Mouse (Mus musculus) intestine, postnatal 0 days (tissue): Measurements from ENCODE around the gene Kctd11. TPM values are rescaled to one million over a fixed set of nuclear protein-coding genes. Genes with fewer than 3 reads are reported as not detected.

Experiments used
- ATAC-seq: fragments of 200-750 bp; cut with Nextera tagmentation; 2 replicates; pipeline ENCODE4 v1.8.0; 2017; ENCODE audit warnings: mild to moderate bottlenecking, moderate TSS enrichment, moderate library complexity
- H3K27ac ChIP-seq: fragments of 300-500 bp; sonication (generic); 2 replicates; pipeline ENCODE4 v1.5.1; 2014; ENCODE audit warnings: mild to moderate bottlenecking, low read depth, low read length, moderate library complexity
- H3K27me3 ChIP-seq: fragments of 300-500 bp; sonication (generic); replicated peaks from 2 replicates; pipeline ENCODE4 v1.6.1; 2014; ENCODE audit warnings: low read length, mixed read lengths; ENCODE audit not compliant: control insufficient read depth, insufficient read depth
- H3K36me3 ChIP-seq: fragments of 300-500 bp; sonication (generic); 2 replicates; pipeline ENCODE4 v1.6.1; 2014; ENCODE audit warnings: mild to moderate bottlenecking, moderate library complexity; ENCODE audit not compliant: control insufficient read depth, insufficient read depth
- H3K4me1 ChIP-seq: fragments of 300-500 bp; sonication (generic); replicated peaks from 2 replicates; pipeline ENCODE4 v1.6.1; 2014; ENCODE audit warnings: antibody characterized with exemption, low read length, mixed read lengths; ENCODE audit not compliant: control insufficient read depth, insufficient read depth
- H3K4me2 ChIP-seq: fragments of 300-500 bp; sonication (generic); replicated peaks from 2 replicates; pipeline ENCODE4 v1.6.1; 2014; ENCODE audit warnings: low read depth, mild to moderate bottlenecking, moderate library complexity
- H3K4me3 ChIP-seq: fragments of 300-500 bp; sonication (generic); 2 replicates; pipeline ENCODE4 v1.5.1; 2014; ENCODE audit warnings: low read depth, low read length
- H3K9ac ChIP-seq: fragments of 300-500 bp; sonication (generic); 2 replicates; pipeline ENCODE4 v1.6.1; 2014; ENCODE audit warnings: mild to moderate bottlenecking, low read depth, low read length
- H3K9me3 ChIP-seq: fragments of 300-500 bp; sonication (generic); 2 replicates; pipeline ENCODE4 v1.6.1; 2016; ENCODE audit warnings: mixed run types; ENCODE audit not compliant: control insufficient read depth
- CTCF ChIP-seq: sonication (generic); IDR thresholded peaks from 2 replicates; pipeline ENCODE4 v1.5.1; 2016; ENCODE audit warnings: low read depth, mild to moderate bottlenecking, control low read depth, antibody characterized with exemption, moderate library complexity
- whole genome bisulfite sequencing: fragments of 180-500 bp; shearing (Covaris S2); extraction: QIAGEN DNeasy Blood & Tissue Kit; methylation state at CpG from one replicate; pipeline ENCODE4 v1.1.7; 2014; 5-methylcytosine and 5-hydroxymethylcytosine counted together
- polyA plus RNA-seq: library from polyadenylated mRNA; unstranded; fragments of >200 nt; fragmentation: Nextera tagmentation; extraction: Ambion mirVana; gene quantifications from 2 replicates; pipeline ENCODE4 v1.2.1, GENCODE M21; 2015

Gene Kctd11
- polyA plus RNA-seq, 1 experiment from 2014 or later = 4.0 TPM

DNA sequence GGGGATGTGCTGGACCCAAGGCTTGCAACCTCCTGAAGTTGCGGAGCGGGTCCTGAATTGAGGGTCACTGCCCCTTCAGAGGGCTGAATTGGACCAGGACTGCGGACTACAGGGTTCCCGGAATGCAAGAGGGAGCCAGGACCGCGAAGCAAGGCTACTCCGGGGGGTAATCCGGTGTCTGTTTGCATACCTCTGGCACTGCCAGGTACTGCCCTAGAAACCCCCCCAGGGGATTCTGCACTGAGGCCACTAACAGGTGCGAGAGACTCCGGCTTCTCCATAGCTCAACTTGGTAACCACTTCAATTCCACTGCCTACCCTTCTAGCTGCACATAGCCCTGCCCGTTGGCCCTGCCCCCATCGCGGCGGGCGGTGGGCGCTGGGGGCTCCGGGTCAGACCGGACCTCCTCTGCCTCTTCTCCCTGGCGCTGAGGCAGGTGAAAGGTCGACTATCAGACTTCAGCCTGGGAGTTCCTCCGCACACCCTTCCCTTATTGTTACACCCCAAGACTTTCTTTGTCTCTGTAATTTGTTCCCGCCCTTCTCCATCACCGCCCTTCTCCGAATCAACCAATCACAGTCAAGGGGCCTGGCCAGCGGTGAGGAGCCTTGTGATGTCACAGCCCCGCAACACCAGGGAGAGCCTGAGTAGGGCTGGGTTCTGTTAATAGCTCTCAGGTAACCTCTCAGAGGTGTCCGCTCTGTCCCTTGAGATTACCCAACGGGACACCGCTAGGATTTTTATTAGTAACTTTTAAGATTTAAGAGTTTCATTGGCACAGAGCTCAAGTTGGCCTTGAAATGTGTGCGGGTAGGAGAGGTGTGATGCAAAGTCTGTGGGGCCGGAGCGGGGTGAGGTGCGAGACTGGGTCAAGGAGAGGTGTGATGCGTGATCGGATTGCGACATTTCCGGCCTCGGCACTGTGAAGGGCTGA lies 19.5 kb upstream of the Kctd11 start, which contains the start of the genes 2810408A11Rik and Neurl4:
TSS of gene 2810408A11Rik (minus strand) at position 517 of the 935 bp plus-strand sequence.
TSS of gene Neurl4 (plus strand) at position 602 of the 935 bp plus-strand sequence.
- peak within 1 kb of the TSS; percentile 89 for H3K27ac ChIP-seq
- under 1% methylated on average over 38 of the region's 38 CpGs for WGBS
- no peak for TF ChIP-seq CTCF

DNA sequence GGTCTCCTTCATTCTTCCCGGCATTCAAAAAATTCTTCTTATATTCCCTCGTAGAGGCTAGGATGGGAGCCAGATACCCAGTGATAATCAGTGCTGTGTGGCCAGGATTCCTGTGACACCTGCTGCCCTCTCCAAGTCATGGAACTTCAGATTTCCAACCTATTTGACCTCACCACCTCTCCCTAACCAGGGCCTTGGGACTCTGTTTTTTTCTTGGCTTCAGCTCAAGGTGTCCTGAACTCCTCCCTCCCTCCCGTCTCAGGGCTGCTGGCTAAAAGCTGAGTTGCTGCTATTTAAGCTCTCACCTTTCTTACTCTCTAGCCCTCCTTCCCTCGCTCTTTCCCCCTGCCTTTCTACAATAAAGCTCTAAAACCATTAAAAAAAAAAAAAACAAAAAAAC lies 18.7 kb upstream of the Kctd11 start:
- Histone ChIP-seq H3K4me1 (no peaks in the 10 kb centered on the region), H3K27me3 (no peaks in the 10 kb centered on the region), H3K27ac (no peak overlapping the region), H3K9ac (no peak overlapping the region), H3K4me3 (peak overlapping the region; percentile 75), H3K4me2 (peak overlapping the region; percentile 98), H3K36me3 (peaks cover 13% of the 10 kb centered on the region), H3K9me3 (no peaks in the 10 kb centered on the region)
- WGBS = 27% methylated on average over 4 of the region's 4 CpGs
- no peak for ATAC-seq
- no peak for TF ChIP-seq CTCF

More for the DNA sequence above, 19.5 kb upstream of the Kctd11 start, which contains the start of the genes 2810408A11Rik and Neurl4:
- Histone ChIP-seq H3K4me3 (peak within 1 kb of the TSS; percentile 75), H3K36me3 (peaks cover 19% of the 10 kb centered on the region), H3K4me2 (peak within 1 kb of the TSS; percentile 98), H3K4me1 (no peaks in the 10 kb centered on the region), H3K27me3 (no peaks in the 10 kb centered on the region), H3K9me3 (no peaks in the 10 kb centered on the region), H3K9ac (peak within 1 kb of the TSS; percentile 65)
- peak; percentile 93 for ATAC-seq

DNA sequence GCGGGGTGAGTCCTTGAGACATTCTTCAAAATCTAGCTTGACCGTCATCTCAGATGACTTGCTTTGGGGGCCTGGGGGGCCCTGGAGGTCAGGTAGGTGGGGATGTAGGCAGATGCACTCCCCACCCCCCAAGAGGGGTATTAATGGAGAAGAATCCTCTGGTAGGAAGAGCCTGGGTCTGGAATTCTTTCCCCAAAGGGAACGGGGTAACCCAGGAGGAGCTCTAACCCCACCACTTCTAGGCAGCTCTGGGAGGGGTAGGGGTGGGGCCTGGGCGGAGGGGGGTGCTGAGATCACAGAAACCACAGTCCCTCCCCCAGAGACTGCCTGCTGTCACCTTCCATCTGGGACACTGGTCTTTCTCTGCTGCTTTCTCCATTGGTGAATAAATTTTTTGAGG lies 14.1 kb upstream of the Kctd11 start, which contains the start of gene Acap1:
TSS of gene Acap1 (minus strand) at position 249 of the 400 bp plus-strand sequence.
- Histone ChIP-seq H3K27ac (no peak within 1 kb of the TSS), H3K9me3 (no peaks in the 10 kb centered on the region), H3K4me1 (no peaks in the 10 kb centered on the region), H3K4me3 (no peak within 1 kb of the TSS), H3K27me3 (no peaks in the 10 kb centered on the region), H3K36me3 (no peaks in the 10 kb centered on the region), H3K4me2 (no peak within 1 kb of the TSS), H3K9ac (no peak within 1 kb of the TSS)
- 70% methylated on average over 4 of the region's 4 CpGs for WGBS
- ATAC-seq = no peak
- TF ChIP-seq CTCF = no peak

DNA sequence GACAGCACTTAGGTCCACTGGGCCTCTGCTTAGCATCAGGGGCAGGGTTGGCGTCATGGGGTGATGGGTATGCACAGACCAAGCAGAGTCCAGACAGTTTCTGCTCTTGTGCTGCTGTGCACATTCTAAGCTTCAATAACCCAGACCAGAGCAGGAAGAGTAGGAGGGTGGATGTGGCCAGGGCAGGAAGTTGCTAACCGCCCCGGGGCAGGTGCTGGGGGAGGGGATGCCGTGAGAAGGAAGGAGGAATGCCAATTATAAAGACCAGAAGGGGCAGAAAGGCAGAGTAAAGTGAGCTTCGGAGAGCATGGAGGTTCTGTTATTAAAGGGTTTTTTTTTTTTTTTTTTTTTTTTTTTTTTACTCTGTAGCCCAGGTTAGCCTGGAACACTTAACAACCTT lies 13.5 kb upstream of the Kctd11 start:
- WGBS = 72% methylated on average over 5 of the region's 5 CpGs
- Histone ChIP-seq H3K9me3 (no peaks in the 10 kb centered on the region), H3K27ac (no peak overlapping the region), H3K4me1 (no peaks in the 10 kb centered on the region), H3K4me3 (no peak overlapping the region), H3K9ac (no peak overlapping the region), H3K27me3 (no peaks in the 10 kb centered on the region), H3K36me3 (no peaks in the 10 kb centered on the region), H3K4me2 (no peak overlapping the region)
- no peak for ATAC-seq
- TF ChIP-seq CTCF = no peak

DNA sequence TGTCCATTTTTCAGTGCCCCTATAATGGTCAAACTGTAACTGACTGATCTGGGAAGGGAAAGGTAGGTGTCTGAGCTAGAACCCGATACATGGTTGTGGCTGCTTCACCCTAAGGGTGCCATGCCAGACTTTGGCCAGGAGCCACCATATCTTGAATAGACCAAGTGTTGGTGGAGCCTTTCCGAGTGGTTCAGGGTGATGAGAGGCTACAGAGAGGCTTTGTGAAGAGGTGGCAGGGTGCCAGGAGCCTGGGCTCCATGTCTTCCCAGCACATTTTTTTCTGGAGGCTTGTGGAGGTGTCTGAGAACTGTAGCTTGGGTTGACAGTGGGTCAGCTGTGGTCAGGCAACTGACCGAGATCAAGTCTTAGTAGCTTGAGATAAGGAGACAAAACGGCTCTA lies 10.3 kb upstream of the Kctd11 start:
- H3K9me3 ChIP-seq = no peaks in the 10 kb centered on the region
- no peaks in the 10 kb centered on the region for H3K36me3 ChIP-seq
- WGBS = 73% methylated on average over 4 of the region's 4 CpGs
- no peak overlapping the region for H3K27ac ChIP-seq
- no peak for ATAC-seq
- no peak overlapping the region for H3K4me2 ChIP-seq
- TF ChIP-seq CTCF = no peak
- H3K27me3 ChIP-seq = no peaks in the 10 kb centered on the region
- no peak overlapping the region for H3K9ac ChIP-seq
- no peaks in the 10 kb centered on the region for H3K4me1 ChIP-seq
- H3K4me3 ChIP-seq = no peak overlapping the region

DNA sequence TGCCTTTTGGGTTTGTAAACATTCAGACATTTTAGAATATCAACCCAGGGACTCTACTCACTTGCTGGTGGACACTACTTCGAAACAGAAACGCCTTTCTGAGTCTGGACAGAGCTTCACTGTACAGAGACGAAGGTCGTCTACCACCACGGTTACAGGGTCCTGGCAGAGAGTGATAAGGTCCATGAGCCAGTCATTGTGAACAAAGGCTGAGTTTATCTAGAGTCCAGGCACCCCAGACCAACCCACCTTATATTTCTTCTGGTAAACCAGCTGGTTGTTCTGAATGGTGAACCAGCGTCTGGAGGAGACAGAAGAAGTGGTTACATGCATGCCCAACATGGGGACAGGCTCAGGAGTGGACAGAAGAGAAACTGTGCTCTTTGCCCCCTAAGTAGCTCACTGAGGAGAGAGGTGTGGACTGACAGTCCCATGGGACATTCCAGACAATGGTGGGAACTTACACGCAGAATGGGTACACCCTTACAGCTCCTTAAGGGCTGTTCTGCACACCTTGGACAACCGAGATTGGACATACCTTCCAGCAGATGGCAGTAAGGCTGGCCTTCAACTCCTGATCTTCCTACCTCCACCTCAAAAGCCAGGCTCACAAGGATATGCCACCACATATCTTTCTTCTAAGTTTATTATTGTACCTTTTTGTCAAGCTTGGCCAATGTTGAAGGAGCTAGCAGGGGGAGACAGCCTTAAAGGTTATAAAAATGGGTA lies 5.9 kb upstream of the Kctd11 start:
- Histone ChIP-seq H3K9me3 (no peaks in the 10 kb centered on the region), H3K4me1 (no peaks in the 10 kb centered on the region), H3K9ac (no peak overlapping the region), H3K27me3 (no peaks in the 10 kb centered on the region), H3K4me2 (no peak overlapping the region), H3K4me3 (no peak overlapping the region), H3K27ac (no peak overlapping the region), H3K36me3 (no peaks in the 10 kb centered on the region)
- 61% methylated on average over 8 of the region's 8 CpGs for WGBS
- TF ChIP-seq CTCF = peak; percentile 84
- 0 out of 2 replicates have a peak, but pooled peaks have one; percentile 29 for ATAC-seq
